In the genomic region with DNA sequence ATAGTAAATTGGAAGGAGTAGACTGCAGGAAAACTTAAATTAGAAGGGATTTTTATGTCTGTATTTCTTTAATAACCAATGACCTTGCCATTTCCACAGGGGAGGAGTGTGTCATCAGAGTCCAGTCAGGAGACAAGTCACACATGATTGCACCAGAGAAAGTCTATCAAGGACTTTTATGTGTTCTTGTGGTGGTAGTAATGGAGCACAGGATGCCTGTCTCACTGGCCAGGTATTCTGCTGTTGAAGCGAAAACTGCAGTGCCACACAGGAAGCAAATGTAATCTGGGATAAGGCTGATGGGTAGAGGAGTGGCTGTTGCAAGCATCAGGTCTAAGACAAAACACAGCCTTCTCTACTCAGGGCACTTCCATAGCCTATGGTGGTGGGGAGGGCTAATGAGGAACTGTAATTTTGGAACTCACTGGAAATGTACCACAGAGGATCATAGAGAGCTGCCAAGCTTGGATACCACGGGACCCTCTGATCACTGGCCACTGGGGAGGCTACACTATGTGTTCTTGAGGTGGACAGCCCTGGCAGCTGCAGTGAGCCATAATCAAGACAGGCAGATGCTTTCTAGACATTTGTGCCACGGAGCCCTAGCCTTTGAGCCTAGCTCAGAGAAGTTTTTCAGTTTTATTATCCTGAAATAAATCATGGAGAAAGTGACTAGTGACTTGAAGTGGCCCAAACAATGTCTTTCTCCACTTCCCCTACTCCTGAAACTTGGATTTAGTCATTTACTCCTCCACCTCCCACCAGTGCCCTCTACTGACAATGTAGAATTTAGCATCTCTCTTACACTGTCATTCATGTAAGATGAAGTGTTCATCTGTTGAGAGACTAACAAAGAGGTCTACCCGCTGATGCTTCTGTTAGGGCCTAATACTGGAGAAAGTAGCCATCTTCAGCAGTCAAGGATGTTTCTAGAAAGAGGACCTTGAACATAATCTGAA, we compare ENCODE assay signal across 14 mouse cellular contexts.
DNase-seq lines count a peak whose midpoint lies in the region; ATAC-seq and TF ChIP-seq lines count a peak whose summit lies in the region.
"Had no signal": no experiment of that assay in that cellular context is flagged by ENCODE, and none has a peak within 500 bp of the region (broad histone marks: within the 10 kb centered on the region; RNA-seq: fewer than 3 reads in every experiment).

No protein-coding gene starts in this region.

- no peak overlapping the region for H3K27ac ChIP-seq in heart, postnatal 0 days (ENCODE audit: low read depth)
- no peak overlapping the region for H3K27ac ChIP-seq in lung, embryonic 14.5 days (ENCODE audit: low read depth)
- no peak overlapping the region for H3K27ac ChIP-seq in heart, embryonic 10.5 days
- H3K27ac ChIP-seq: heart, embryonic 13.5 days; lung, embryonic 15.5 days; neural tube, embryonic 15.5 days had no signal

- WGBS in heart, postnatal 0 days = 69% methylated on average over 4 of the region's 4 CpGs
- WGBS in lung, embryonic 14.5 days = 62% methylated on average over 4 of the region's 4 CpGs
- WGBS in heart, embryonic 10.5 days = 74% methylated on average over 4 of the region's 4 CpGs

- H3K4me2 ChIP-seq in heart, postnatal 0 days (ENCODE audit: low read depth, low read length) = no peak overlapping the region
- no peak overlapping the region for H3K4me2 ChIP-seq in lung, embryonic 14.5 days
- H3K4me2 ChIP-seq: heart, embryonic 13.5 days; lung, embryonic 15.5 days; neural tube, embryonic 15.5 days had no signal

- H3K36me3 ChIP-seq in heart, postnatal 0 days (replicated peaks; ENCODE audit: control insufficient read depth, insufficient read depth, low read length) = no peaks in the 10 kb centered on the region
- no peaks in the 10 kb centered on the region for H3K36me3 ChIP-seq in lung, embryonic 14.5 days (ENCODE audit: insufficient read depth)
- no peaks in the 10 kb centered on the region for H3K36me3 ChIP-seq in heart, embryonic 10.5 days
- H3K36me3 ChIP-seq: heart, embryonic 13.5 days; lung, embryonic 15.5 days; neural tube, embryonic 15.5 days had no signal

- DNase-seq in heart, postnatal 0 days (ENCODE audit: low spot score) = peak; percentile 33
- no peak for DNase-seq in heart, postnatal 36 days
- DNase-seq in lung, embryonic 14.5 days = peak; percentile 57
- DNase-seq in lung, adult 18-20 months = no peak
- peak; percentile 38 for DNase-seq in brain, embryonic 14.5 days (ENCODE audit: low read depth)
- no peak for DNase-seq in left cerebral cortex, adult 8-10 months (ENCODE audit: low spot score in 2 of 2)
- DNase-seq in heart, embryonic 10.5 days (ENCODE audit: low spot score) = no peak
- DNase-seq: cerebellum, adult 18-20 months; layer of hippocampus, adult 9-11 months; spleen, adult 18-20 months had no signal

- intact Hi-C loops in heart, postnatal 36 days (cut with DNase I) = loop anchor here (10.0 kb wide), 1 partner anchor 159 kb away; no protein-coding TSS in a partner anchor

- H3K4me3 ChIP-seq in heart, postnatal 0 days (ENCODE audit: low read depth, low read length) = no peak overlapping the region
- H3K4me3 ChIP-seq in lung, embryonic 14.5 days (ENCODE audit: low read depth, low read length) = no peak overlapping the region
- H3K4me3 ChIP-seq in heart, embryonic 10.5 days = no peak overlapping the region
- H3K4me3 ChIP-seq: heart, embryonic 13.5 days; lung, embryonic 15.5 days; neural tube, embryonic 15.5 days had no signal

- TF ChIP-seq CTCF in heart, postnatal 0 days (IDR thresholded peaks at IDR 0.05; ENCODE audit: low read depth) = peak; percentile 61
- TF ChIP-seq CTCF in lung, embryonic 14.5 days (IDR thresholded peaks at IDR 0.05; ENCODE audit: low read depth) = peak; percentile 57
- TF ChIP-seq CTCF in brain, embryonic 14.5 days (IDR thresholded peaks at IDR 0.05; ENCODE audit: borderline replicate concordance, extremely low read depth, insufficient read depth, insufficient read length) = no peak

- ATAC-seq in heart, postnatal 0 days (ENCODE audit: insufficient read depth, low read depth) = no peak
- no peak for ATAC-seq in lung, embryonic 14.5 days (ENCODE audit: insufficient read depth)
- peak; percentile 38 for ATAC-seq in megakaryocyte, adult 5-6 weeks (ENCODE audit: poor library complexity, severe bottlenecking)

- H3K4me1 ChIP-seq in heart, postnatal 0 days (ENCODE audit: control insufficient read depth, insufficient read depth) = no peaks in the 10 kb centered on the region
- no peaks in the 10 kb centered on the region for H3K4me1 ChIP-seq in lung, embryonic 14.5 days (ENCODE audit: insufficient read depth)
- H3K4me1 ChIP-seq in heart, embryonic 10.5 days = no peaks in the 10 kb centered on the region
- H3K4me1 ChIP-seq: lung, embryonic 15.5 days; neural tube, embryonic 15.5 days had no signal

- H3K9ac ChIP-seq in heart, postnatal 0 days (replicated peaks; ENCODE audit: low read depth, low read length) = no peak overlapping the region
- H3K9ac ChIP-seq in lung, embryonic 14.5 days = no peak overlapping the region
- H3K9ac ChIP-seq: heart, embryonic 13.5 days; lung, embryonic 15.5 days; neural tube, embryonic 15.5 days had no signal

- H3K27me3 ChIP-seq in heart, postnatal 0 days (ENCODE audit: control insufficient read depth, insufficient read depth, low read length) = no peaks in the 10 kb centered on the region
- H3K27me3 ChIP-seq in lung, embryonic 14.5 days (ENCODE audit: insufficient read depth, low read length) = no peaks in the 10 kb centered on the region
- no peaks in the 10 kb centered on the region for H3K27me3 ChIP-seq in heart, embryonic 10.5 days (ENCODE audit: insufficient read depth, poor library complexity, severe bottlenecking)
- H3K27me3 ChIP-seq: heart, embryonic 13.5 days; lung, embryonic 15.5 days; neural tube, embryonic 15.5 days had no signal

- no peaks in the 10 kb centered on the region for H3K9me3 ChIP-seq in heart, postnatal 0 days (replicated peaks; ENCODE audit: control insufficient read depth, low read length)
- H3K9me3 ChIP-seq in lung, embryonic 14.5 days (ENCODE audit: low read depth, low read length) = no peaks in the 10 kb centered on the region
- no peaks in the 10 kb centered on the region for H3K9me3 ChIP-seq in heart, embryonic 10.5 days
- H3K9me3 ChIP-seq: heart, embryonic 13.5 days; lung, embryonic 15.5 days; neural tube, embryonic 15.5 days had no signal

- no peak for TF ChIP-seq POLR2A in brain, embryonic 14.5 days (IDR thresholded peaks at IDR 0.05; ENCODE audit: borderline replicate concordance, extremely low read depth, insufficient read depth, insufficient read length, poor library complexity, severe bottlenecking)

- TF ChIP-seq EP300 in heart, postnatal 0 days (IDR thresholded peaks at IDR 0.05; ENCODE audit: low read depth) = no peak

Comparison
In these comparisons a context has a peak if more than half of its experiments do, and no peak if none do; other contexts are left out.
1. DNase-seq: peak in heart, postnatal 0 days (single experiment), lung, embryonic 14.5 days (single experiment) and brain, embryonic 14.5 days (single experiment); none in heart, postnatal 36 days (0 of 2), lung, adult 18-20 months (0 of 2), left cerebral cortex, adult 8-10 months (0 of 2) and heart, embryonic 10.5 days (single experiment).